Mouse (Mus musculus): ENCODE measurements around the gene Rbm38.

Gene Rbm38

DNA sequence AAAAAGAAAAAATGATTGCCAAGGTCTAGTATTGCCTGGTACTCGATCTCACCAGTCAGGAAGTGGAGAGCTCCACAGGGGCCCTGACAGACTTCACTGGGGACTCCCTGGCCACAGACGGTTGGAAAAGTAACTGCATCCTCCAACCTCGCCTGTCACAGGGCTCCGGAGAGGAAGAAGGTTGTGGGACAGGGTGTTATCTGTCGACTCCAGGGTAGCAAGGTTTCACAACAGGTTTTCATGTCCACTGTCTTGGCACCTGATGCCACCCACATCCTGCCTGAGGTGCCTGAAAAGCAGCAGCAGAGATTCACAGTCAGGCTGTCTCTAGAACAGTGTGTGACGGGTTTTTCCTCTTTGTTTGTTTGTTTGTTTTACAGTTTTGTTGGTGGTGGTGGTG lies 2.4 kb upstream of the Rbm38 start:
- DNase-seq = no peak

DNA sequence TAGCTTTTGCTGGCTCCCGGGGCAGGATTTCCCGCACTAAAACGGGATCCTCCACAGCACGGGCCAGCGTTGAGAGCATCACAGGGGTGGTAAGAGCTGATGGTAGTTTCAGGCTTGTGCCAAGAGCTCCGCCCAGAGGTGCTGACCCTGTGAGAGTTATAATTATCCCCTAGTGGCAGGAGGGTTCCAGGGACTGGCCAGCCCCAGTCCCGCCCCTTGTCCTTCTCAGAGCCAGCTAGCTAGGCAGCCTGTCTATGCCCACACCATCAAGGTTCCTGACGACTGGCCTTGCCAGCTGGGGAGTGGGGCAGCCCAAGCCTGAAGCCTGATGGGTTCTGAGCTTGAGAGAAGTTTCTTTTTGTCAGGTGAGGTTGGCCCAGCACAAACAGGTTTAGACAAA lies 1.7 kb upstream of the Rbm38 start:
- peak; percentile 51 for DNase-seq

DNA sequence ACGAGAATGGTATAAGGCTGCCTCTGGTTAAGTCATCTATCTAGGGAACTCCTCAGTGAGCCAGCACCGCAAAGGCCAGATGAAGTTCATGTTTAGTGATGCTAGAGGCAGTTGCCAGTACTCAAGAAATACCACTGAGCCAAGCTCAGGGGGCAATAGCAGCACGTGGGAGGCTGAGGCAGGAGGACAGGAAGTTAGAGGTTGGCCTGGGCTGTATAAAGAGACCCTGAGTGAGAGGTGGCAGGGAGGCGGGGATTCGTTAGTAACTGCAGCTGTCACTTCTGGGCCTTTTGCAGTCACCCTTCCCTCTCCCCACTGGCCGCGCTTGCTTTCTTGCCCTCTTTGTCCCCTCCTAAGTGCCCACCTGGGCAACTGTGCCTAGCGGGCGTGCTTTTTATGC lies 976 bp upstream of the Rbm38 start:
- DNase-seq = no peak

DNA sequence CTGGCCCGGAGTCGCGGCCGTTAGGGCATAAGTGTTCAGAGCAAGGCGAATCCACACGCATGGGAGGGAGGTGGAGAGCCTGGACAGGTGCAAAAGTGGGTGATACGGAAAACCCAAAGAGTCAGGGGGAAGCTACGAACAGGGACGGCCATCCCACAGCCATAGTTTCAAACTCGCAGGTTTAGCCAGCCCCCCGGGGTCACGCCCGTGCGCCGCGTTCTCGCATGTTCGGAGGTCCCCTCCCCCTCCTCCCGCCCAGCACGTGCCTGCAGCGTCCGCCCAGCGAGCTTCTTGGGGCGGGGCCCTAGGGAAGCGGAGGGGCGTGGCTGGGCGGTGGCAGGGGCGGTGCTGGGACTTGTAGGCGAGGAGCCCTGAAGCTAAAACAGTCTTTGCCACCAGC lies 508 bp upstream of the Rbm38 start:
- peak; percentile 96 for DNase-seq

DNA sequence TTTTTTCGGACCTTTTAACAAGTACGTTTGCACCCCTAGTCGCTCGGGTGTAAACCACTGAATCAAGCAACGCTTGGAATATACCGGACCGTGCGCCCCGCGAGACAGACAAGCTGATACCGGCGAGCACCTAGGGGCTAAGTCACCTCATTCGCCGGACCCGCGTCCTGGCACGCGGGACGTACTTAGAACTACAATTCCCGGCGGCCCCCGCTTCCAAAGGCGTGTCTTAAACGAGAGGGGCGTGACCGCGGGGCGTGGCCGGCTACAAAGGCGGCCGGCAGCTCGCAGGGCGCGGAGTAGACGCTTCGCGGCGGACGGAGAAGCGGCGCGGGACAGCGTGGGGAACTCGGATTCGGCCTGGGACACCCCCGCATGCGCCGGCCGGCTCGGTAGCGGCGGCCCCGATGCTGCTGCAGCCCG lies 1.3 kb downstream of the Rbm38 start:
- peak; percentile 97 for DNase-seq

DNA sequence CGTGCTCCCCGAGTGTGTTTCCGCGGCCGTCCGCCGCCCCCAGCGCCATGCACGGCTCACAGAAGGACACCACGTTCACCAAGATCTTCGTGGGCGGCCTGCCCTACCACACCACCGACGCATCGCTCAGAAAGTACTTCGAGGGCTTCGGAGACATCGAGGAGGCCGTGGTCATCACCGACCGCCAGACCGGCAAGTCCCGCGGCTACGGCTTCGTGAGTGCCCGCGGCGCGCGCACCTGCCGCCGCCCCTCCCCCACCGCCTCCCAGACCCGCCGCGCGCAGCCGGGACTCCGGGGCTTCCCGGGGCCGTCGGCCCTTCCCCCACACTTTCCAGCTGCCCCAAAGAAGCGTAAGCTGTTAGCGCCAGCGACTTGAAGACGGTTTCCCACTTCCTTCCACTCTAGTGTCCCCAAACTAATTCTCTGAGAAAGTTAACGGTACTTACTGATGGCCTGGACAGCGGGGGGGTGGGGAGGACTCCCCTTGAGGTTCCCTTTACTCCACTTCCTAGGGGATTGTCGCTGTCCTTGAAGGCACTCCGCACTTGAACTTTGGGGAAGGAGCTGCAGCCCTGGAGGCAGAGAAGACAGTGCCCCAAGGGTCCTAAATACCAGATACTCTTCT lies 1.9 kb downstream of the Rbm38 start:
- DNase-seq = peak; percentile 75

DNA sequence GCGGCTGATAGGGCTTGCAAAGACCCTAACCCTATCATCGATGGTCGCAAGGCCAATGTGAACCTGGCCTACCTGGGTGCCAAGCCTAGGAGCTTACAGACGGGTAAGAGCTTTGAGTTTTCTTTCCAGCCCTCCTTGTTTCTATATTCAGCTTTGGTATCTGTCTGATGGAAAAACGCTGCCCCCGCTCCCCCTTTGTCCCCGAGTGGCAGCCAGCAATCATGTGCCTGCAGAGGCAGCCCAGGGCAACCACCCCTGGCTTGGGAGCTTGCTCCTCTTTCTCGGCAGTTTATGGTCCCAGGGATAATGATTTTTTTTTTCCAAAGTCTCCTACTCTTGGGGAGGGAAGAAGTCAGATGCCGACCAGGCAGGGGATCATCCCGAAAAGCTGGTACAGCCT lies 2.5 kb downstream of the Rbm38 start:
- DNase-seq = peak; percentile 20

DNA sequence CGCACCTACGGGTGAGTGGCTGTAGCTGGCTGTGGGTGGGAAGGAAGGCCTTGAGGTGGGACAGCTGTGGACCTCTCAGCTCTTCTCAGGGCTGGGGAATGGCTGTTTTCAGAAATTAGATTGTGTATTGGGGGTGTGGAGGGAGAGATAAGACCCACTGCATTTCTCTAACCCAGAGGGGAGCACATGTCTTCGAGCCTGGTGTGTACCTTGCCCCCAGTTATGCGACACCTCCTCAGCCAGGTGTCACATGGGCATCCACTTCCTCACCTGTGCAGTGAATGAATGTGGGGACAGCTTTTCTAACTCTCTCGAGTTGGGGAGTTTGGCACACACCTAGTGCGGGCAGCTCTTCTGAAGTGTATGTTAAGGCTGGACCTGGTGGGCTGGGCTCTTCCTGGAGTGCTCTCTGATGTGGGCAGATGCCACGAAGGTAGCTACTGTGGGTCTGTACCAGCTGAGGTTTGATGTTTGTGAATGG lies 3.1 kb downstream of the Rbm38 start:
- DNase-seq = no peak

DNA sequence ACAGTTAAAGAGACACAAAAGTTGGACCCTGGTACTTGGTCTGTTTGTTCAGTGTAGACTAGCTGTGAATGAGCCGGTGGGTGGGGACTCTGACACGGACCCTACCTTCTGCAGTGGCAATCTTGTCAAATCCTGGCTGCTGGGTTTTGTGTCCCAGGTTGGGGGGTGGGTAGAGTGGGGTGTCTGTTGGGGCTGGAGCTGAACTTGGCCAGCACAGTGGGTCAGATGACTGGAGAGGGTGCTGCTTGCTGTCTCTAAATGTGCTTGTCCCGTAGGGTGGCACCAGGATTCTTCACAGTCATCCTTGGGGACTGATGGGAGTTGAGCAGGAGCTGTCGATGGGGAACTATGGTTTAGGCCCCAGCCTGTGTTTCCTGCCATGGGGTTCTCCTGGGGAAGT lies 3.7 kb downstream of the Rbm38 start:
- DNase-seq = peak; percentile 8

DNA sequence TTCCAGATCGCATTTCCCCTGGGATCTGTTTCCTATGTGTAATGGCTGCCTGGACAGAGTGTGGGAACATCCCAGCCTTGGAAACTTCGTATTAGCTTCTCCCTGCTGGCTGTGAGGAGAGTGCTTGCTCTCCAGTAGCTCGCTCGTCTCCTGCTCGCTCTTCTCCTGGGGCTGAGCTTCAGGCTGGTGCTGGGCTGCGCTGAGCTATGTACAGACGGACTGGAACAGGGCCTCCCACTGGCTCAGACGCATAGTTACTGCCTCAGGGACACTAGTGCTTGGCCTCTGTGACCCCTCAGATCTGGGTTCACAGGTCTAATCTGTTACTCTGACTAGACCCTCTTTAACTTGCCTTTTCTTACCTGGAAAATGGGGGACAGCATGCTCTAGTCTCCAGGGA lies 4.1 kb downstream of the Rbm38 start:
- peak; percentile 8 for DNase-seq

DNA sequence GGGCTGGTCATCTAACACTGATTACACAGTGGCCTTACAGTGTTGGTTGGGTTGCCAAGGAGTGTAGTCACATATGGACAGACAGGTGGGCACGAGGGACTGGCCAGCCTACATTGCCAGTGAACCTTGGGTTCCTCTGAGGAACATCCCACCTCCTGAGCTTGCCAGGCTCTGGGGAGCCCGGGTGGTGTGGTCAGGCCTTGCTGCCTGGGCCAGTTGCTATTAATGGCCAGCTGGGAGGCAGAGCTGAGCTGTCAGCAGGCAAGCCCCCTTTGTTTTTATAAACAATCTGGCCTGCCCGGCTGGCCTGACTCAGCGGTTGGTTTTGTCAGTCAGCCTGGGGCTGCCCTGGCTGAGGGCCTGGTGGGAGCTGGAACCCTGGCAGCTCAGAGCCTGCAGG lies 4.6 kb downstream of the Rbm38 start:
- peak; percentile 31 for DNase-seq

DNA sequence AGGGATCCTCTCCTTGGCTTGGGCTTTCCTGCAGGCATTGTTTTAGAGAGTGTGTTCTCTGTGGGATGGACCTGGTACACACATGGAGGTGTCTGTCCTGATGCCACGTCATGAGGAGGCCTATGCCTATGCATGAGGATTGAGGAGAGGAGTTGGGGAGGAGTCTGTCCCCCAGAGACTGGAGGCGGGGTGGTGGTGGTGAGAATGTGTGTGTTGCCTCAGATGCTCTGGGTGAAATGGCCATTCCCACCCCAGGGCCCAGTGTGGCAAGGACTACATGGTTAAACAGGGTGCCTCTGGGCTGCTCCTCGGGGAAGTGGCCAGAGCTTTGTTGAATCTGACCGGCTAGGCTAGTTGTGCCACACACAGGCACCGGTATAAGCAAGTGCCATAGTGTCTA lies 6.0 kb downstream of the Rbm38 start:
- peak; percentile 7 for DNase-seq

DNA sequence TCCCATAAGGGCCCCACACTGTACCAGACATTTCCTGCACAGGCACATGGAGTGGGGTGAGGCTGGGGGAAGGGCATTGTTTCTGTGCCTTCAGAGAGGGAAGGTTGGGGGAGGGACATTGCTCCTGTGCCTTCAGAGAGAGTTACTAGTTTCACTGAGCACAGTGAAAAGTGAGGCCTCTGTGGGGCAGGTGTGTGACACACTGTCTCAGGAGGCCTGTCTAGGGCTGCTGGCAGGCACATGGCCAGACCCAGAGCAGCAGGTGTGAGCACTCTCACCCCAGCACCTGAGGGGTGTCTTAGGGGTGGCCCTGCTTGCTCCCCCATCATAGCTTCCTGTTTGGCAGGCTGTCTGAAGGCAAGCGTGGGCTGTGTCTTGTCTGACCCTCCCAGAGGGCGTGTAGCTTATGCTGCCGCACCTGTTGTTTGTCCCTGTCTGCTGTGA lies 6.4 kb downstream of the Rbm38 start:
- DNase-seq = peak; percentile 12

DNA sequence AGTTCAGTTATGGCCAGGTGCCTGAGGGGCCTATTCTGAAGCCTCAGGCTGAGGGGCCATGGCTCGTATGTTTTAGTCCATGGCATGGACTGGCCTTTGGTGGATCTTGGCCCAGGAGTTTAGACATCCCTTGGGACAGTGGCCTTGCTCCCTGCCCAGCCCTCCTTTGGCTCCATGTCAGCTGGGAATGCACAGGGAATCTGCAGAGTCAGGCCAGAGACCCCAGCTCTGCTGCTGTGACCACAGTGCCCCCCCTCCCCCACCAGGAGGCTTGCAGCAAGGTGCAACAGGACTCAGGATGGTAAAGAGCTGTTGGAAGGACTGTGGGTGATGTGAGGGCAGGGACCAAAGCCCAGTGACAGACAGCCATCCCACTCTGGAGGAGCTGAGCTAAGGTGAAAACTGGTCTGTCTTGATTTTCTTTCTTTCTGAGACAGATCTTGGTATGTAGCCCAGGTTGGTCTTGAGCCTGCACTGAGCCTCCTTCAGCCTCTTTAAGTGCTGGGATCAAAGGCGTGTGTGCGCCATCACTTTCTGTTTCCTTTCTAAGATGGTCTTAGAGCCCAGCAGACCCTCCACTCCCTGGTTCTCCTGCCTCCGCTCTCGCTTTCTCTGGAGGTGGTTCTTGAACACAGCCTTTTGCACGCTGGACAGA lies 7.0 kb downstream of the Rbm38 start:
- DNase-seq = peak; percentile 33

DNA sequence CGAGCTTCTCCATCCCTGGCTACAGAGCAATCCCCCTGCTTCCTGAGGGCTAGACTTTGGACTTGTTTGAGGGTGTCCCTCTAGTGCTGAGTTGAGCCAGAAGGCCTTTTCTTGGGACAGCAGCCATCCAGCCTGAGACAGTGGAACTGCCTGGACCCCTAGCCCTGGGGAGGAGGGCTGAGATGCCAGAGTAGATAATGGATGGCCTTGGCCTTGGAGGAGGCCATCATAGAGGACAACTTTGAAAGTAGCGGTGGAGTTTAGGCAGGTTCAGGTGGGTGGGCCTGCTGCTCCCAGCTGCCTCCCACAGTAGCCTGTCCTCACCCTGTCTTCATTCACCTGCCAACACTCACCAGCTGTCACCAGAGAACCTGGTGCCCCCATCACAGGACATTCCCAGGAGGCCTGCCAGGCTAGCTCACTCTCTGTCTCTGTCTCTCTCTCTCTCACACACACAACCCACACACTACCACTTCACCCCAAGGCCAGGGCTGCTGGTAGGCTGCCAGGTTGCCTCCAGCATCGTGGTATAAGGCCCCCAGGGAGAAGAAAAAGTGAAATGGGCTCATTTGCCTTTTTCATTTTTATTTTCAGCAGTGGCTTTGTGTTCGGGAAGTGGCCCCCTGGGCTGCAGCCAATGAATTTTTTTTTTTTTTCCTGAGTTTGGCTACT lies 7.7 kb downstream of the Rbm38 start:
- DNase-seq = peak; percentile 10

DNA sequence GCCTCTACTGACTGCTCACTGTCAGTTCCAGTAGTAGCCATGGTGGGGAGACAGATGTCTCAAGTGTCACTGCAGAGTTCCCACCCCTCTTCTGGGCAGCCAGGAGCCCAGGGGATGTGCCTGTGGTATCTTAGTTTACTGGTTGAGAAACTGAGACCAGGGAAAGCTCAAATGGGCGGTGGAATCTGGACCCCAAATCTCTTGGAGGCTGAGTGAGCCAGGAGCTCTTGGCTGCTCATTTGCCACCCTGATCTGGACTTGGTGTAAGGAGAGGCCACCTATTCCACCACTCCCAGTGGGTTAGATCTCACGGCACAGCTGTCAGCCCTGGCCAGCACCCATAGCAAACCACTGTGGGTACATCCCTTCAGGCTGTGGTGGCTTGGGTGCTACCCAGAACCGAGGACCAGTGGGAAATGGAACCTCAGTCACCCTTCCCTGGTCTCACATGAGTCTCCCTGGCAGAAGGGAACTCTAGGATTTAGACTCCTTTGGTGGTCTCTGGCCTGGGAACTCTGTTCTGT lies 8.3 kb downstream of the Rbm38 start:
- peak; percentile 4 for DNase-seq

DNA sequence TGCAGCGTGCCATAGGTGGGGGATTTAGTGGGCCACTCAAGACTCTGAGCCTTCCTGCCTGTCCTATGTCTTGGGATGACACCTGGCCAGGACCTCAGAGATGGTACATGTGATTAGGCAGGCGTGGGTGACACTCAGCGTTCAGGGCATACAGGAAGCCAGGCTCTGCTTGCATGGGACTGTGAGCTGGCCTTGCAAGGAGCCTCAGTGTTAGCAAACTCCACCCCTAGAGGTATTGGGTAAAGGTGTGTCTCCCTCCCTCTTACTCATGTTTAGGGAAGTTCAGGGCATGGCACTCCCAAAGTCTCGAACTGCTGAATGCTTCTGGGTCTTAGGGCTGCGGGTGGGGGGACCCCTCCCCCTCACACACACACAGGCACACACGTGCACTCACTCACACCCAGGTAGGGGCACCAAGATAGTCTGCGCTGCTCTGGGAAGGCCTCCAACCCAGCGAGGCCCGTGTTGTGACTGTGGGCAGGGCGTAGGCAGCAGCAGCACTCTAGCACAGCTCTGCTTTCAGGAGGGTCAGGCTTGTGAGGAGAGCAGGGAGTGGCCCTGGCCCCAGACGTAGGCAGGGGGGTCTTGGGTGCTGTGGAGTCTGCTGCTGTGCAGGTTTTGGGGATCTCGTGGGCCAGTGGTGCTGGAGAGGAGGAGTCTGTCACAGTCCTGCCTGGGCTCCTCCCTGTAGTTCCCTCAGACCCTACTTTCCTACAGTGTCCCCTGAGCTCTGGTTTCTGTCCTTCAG lies 10.5 kb downstream of the Rbm38 start:
- DNase-seq = no peak

DNA sequence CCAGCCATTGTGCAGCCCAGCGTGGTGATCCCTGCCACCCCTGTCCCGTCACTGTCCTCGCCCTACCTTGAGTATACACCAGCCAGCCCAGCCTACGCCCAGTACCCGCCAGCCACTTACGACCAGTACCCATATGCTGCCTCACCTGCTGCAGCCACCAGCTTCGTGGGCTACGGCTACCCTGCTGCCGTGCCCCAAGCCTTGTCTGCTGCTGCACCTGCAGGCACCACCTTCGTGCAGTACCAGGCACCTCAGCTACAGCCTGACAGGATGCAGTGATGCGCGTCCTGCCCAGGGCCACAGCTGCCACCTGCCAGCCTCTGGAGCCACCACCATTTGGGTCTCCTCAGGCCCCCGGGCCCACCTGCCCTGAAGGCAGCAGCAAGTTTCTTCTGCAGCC lies 13.2 kb downstream of the Rbm38 start:
- DNase-seq = no peak

DNA sequence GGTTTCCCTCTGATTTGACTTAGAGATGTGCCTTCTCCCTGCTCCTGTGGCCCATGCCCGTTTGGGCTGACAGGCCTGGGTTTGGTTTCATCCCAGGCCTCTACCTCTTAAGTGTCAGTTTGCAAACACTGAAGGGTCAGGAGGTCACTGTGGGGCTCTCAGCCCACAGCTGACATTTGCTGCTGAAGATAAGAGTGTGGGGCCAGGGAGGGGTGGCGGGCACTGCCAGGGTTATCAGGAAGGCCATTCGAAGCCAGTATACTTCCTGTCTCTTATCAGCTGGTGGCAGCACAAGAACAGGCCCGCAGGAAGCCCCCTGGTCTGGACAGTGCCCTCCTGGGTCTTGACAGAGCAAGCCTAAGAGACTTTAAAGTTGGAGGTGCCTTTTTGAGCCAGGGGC lies 14.7 kb downstream of the Rbm38 start:
- DNase-seq = no peak

DNA sequence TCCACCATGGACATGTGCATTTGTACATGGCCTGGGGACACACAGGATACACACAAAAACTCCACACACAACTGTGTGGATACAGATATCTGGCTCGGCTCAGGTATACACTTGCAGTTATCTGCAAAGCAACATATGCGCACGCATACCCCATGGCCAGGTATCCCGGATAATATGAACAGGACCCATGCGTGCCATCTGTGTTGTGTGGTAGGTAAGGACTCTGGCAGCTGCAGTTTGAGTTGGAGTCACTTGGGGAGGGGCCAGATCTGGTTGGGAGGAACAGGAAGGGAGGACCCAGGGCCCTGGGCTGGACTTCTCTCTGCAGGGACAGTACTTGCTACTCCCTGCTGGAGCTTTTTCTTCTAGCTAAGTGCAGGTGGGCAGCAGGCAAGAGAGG lies 15.4 kb downstream of the Rbm38 start:
- DNase-seq = no peak

DNA sequence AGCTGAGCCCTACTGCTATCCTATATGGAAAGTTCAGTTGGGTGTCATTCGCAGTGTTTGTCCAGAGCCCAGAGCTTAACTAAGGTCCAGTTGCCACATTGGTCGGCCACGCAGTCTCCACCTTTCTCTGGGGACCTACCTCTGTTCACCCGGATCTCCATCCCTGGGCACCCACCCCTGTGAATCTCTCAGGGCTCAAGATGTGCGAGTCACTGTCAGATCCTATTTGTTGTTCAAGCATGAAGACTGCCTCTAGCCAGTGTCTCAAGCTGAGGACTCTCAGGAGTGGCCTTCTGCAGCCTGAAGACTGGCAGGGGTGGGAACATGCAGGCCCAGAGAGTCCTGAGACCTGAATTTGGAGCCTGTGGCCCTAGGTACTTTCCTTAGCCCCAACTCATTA lies 15.8 kb downstream of the Rbm38 start:
- DNase-seq = no peak

DNA sequence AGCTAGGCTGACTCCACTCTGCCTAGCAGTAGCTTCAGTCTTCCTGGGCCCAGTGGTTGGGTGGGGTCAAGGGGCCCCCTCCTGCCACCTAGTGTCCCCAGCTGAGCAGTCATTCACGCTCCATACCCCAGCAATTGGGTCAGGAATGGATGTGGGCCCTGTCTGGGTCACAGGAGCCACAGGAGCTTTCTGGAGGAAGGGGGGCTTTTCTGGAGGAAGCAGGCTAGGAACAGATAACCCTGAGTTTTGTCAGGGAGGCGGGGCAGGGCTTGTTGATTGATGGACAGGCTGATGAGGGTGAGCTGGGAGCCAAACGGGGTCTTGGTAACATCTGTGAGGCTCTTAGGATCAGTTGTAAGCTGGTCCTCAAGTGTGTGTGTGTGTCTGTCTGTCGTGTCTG lies 16.3 kb downstream of the Rbm38 start:
- no peak for DNase-seq

DNA sequence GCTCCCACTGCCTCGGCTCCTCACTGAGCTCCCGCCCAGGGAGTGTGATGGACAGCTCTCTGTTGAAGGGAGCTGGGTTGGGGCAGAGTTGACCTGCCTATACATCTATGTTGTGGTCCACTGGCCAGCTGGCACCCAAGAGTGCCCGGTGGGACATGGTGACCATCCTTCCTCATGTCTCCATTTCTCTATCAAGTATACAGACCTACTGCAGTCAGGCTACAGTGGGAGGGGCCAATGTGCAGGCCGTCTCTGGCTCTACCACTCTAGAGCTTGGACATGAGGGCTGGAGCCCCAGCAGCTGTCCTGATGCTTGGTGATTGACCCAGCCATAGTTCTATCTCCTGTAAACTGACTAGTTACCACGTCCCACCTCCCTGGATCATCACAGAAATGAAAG lies 17.0 kb downstream of the Rbm38 start:
- no peak for DNase-seq
